Mouse (Mus musculus) left cerebral cortex, adult 2 months (tissue): ENCODE results near the gene Laptm5. TPM values are rescaled to one million over a fixed set of nuclear protein-coding genes. Genes with fewer than 3 reads are reported as not detected.
A peak's percentile ranks its signal among the peaks of the same experiment; 100 is the strongest.

Experiments
- DNase-seq, 2 experiments: peaks; one replicate each; pipeline ENCODE4 v3.0.0; 2021 to 2022; ENCODE audit warnings: low spot score in 2 of 2, mixed read lengths in 1 of 2; ENCODE audit errors: extremely low spot score in 1 of 2
- H3K27ac ChIP-seq: fragments of 200-600 bp; 2 replicates; pipeline ENCODE4 v1.8.1; 2022
- H3K4me3 ChIP-seq: fragments of 200-600 bp; 2 replicates; pipeline ENCODE4 v1.8.1; 2022
- CTCF ChIP-seq: fragments of 200-600 bp; IDR thresholded peaks from 2 replicates; pipeline ENCODE4 v1.8.1; 2022; ENCODE audit warnings: antibody characterized with exemption, mild to moderate bottlenecking, moderate library complexity
- intact Hi-C: fragments of 180-260 bp; cut with DNase I; formaldehyde crosslinking; loops from one replicate; pipeline ENCODE4 v1.15.1; 2025
- total RNA-seq, 2 experiments: library from RNA; stranded (reverse); gene quantifications; 2 replicates each; pipeline ENCODE4 v1.2.3; 2021

The Laptm5 gene
- total RNA-seq, 2 experiments from 2014 or later = 32.1 to 33.9 TPM

- no peak for DNase-seq
- H3K4me3 ChIP-seq = no peak overlapping the region
- no peak overlapping the region for H3K27ac ChIP-seq
- intact Hi-C loops = no loop called here
- TF ChIP-seq CTCF = no peak
Observed at GRCm38 (mm10) chr4:130900746-130901145, 12.2 kb upstream of the Laptm5 start.

GRCm38 (mm10) chr4:130902289-130902781 lies 10.6 kb upstream of the Laptm5 start:
- Histone ChIP-seq H3K4me3 (no peak overlapping the region), H3K27ac (no peak overlapping the region)
- intact Hi-C loops = no loop called here
- DNase-seq = no peak
- TF ChIP-seq CTCF = no peak

- no peak for TF ChIP-seq CTCF
- no peak for DNase-seq
- intact Hi-C loops = no loop called here
- H3K27ac ChIP-seq = no peak overlapping the region
- no peak overlapping the region for H3K4me3 ChIP-seq
Observed at GRCm38 (mm10) chr4:130905025-130905424, 7.9 kb upstream of the Laptm5 start.

DNA sequence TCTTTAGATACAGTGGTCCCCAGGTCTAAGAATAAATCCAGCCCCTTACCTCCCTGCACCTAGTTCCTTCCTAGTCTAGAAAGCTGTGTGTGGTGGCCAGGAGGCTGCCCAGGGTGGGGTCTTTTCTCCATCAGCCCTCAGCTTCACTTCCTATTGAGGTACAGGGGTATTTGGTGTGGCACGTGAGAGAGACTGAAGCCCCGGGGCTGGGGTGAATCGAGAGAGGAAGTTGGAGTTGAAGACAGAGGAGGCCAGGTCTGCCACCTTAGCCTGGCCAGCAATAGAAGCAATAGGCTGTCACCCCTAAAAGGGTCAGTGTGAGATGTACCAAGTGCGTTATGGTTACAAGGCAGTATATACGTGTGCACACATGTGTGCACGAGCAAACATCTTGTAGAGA lies 7.0 kb upstream of the Laptm5 start:
- no peak overlapping the region for H3K27ac ChIP-seq

DNA sequence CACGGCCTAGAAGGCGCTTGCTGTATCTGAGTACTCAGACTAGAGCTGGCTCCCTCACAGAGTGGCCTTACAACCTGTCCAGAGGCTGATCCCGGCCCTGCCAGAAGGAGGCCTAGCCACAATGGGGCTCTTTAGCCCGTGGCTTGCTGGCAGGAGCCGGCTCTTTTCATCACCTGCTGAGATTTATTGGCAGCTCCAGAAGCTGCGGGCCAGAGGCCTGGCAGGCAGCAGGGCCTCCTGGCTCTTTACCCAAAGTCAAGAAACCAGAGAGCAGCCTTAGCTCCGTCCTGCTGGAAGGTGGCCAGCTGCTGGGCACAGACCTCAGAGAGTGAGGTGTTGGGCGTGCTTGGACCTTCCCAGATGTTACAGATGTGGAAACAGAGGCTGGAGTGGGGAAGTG lies 6.6 kb upstream of the Laptm5 start:
- intact Hi-C loops = no loop called here
- no peak for TF ChIP-seq CTCF
- H3K4me3 ChIP-seq = no peak overlapping the region
- no peak overlapping the region for H3K27ac ChIP-seq
- peak in 1 of 2 experiments; percentile 23 for DNase-seq

More for the DNA sequence above, 7.0 kb upstream of the Laptm5 start:
- DNase-seq = no peak
- no peak overlapping the region for H3K4me3 ChIP-seq
- TF ChIP-seq CTCF = no peak
- intact Hi-C loops = no loop called here

GRCm38 (mm10) chr4:130907200-130908069 lies 5.5 kb upstream of the Laptm5 start:
- no peak for DNase-seq
- Histone ChIP-seq H3K27ac (no peak overlapping the region), H3K4me3 (no peak overlapping the region)
- no peak for TF ChIP-seq CTCF
- intact Hi-C loops = no loop called here

GRCm38 (mm10) chr4:130908133-130908532 lies 4.8 kb upstream of the Laptm5 start:
- H3K27ac ChIP-seq = no peak overlapping the region
- DNase-seq = no peak
- intact Hi-C loops = no loop called here
- no peak overlapping the region for H3K4me3 ChIP-seq
- no peak for TF ChIP-seq CTCF

DNA sequence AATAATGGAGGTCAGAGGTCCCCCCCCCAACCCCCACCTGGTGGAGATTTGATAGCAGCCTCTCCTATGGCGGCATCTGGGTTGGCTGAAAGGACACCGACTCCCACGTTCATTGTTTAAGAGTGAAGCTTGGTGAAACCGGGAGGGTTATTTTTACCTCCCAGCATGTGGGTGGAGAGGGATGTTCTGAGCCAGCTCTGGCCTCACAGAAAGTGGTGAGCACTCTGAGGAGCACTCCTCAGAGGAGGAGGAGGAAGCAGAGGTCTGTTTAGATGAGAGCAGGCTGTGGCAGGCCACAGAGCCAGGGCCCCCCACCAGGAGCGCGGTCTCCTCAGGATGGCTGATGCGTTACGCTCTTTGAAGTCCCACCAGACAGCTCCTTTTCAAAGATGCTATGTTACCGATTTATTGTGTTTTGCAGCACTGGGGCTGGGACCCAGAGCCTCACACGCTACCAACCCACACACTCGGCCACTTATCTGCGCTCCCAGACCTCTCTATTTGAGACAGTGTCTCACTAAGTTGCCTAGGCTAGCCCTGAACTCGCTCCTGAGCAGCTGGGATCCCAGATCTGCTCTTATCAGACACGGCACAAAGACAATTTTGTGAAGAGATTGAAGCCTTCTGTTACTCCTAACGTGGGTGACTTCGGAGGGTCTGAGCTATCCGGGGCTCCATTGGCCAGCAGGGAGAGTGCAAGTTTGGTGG lies 3.6 kb upstream of the Laptm5 start:
- no peak overlapping the region for H3K4me3 ChIP-seq
- peak; percentile 42 to 60 for DNase-seq
- intact Hi-C loops = no loop called here
- TF ChIP-seq CTCF = no peak
- H3K27ac ChIP-seq = peak overlapping the region; percentile 53; the same call in 1 of the 2 replicates

DNA sequence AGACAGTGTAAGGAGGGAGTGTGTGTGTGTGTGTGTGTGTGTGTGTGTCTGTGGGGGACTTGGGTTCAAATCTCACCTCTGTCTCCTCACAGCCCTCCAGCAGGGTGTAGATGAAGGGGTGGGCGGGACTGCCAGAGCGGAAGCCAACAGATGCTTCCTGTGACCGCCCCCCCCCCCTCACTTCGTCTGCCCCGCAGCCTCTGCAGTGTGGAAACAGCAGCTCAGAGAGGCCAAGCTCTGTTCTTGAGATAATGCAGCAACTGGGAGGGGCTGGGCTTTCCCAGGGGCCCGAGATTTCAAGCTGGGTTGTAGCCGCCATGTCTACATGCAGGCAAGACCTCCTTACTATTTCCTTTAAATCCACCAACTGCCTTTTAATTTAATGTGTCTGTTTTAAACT lies 2.3 kb upstream of the Laptm5 start:
- no peak overlapping the region for H3K4me3 ChIP-seq
- H3K27ac ChIP-seq = no peak overlapping the region
- intact Hi-C loops = no loop called here
- TF ChIP-seq CTCF = no peak
- DNase-seq = no peak

- intact Hi-C loops = no loop called here
- no peak for DNase-seq
- TF ChIP-seq CTCF = no peak
- no peak overlapping the region for H3K27ac ChIP-seq
- no peak overlapping the region for H3K4me3 ChIP-seq
Observed at GRCm38 (mm10) chr4:130912626-130913025, 299 bp upstream of the Laptm5 start.

DNA sequence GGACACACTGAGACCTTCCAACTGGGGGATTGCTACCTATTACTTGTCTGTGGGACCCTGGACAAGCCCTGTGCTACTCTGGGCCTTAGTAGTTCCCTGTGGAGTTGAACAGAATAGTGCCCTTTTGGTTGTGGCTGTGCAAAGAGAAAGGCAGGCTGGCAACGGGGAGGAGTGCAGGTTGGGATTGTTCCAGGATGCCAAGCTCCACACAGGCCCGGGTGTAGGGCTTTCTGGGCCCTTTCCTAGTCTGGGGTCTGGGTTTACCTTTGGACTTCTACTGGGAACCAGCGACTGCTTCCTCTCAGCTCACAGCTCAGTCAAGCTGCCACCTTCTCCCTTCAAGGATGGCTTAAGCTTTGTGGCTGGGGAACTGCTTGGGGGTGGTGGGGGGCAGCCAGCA lies 586 bp downstream of the Laptm5 start:
- no peak for TF ChIP-seq CTCF
- intact Hi-C loops = no loop called here
- H3K4me3 ChIP-seq = no peak overlapping the region
- H3K27ac ChIP-seq = peak overlapping the region; percentile 12; the same call in 1 of the 2 replicates
- no peak for DNase-seq

DNA sequence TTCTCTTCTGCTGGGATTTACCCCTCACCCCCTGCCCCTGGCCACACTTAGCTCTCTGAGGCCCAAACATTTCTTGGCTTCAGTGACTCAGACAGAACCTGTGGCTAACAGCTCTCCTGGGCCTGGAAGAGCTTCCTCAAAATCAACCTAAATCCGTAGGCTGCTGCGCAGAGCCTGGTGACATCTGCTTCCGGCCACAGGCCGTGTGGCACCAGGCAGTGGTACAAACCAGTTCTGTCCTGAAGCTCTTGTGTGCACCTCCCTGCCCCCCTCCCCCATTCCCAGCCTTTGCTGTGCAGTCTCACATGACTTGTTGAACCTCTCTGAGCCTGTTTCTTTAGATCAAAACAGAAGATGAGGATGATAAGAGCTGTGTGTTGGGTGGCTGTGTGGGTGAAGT lies 1.1 kb downstream of the Laptm5 start:
- no peak for TF ChIP-seq CTCF
- DNase-seq = no peak
- intact Hi-C loops = no loop called here
- no peak overlapping the region; the same call in 1 of the 2 replicates for H3K27ac ChIP-seq
- H3K4me3 ChIP-seq = no peak overlapping the region
